Mouse (Mus musculus) C2C12 (cell line): ENCODE data around the gene Gclm. TPM values are rescaled to one million over a fixed set of nuclear protein-coding genes. Genes with fewer than 3 reads are reported as not detected.

ENCODE experiments used
- H3K27me3 ChIP-seq: one replicate; pipeline ENCODE4 v1.6.1; 2011; ENCODE audit not compliant: control insufficient read depth, insufficient read depth, insufficient read length
- H3K36me3 ChIP-seq: one replicate; pipeline ENCODE4 v1.6.1; 2011; ENCODE audit not compliant: control insufficient read depth, insufficient read depth
- H3K4me3 ChIP-seq: one replicate; pipeline ENCODE4 v1.5.1; 2011; ENCODE audit warnings: mild to moderate bottlenecking, control low read depth; ENCODE audit not compliant: poor library complexity, insufficient read depth, severe bottlenecking
- H3K79me2 ChIP-seq: one replicate; pipeline ENCODE4 v1.6.1; 2011; ENCODE audit not compliant: control insufficient read depth, insufficient read depth
- H3K79me3 ChIP-seq: one replicate; pipeline ENCODE4 v1.6.1; 2011; ENCODE audit warnings: low read depth, control low read depth
- H3ac ChIP-seq: one replicate; pipeline ENCODE3; 2011; ENCODE audit warnings: low read depth; ENCODE audit not compliant: control insufficient read depth, insufficient read length
- CEBPB ChIP-seq: IDR thresholded peaks from one replicate; pipeline ENCODE4 v1.6.1; 2011; ENCODE audit warnings: low read depth, mild to moderate bottlenecking, control low read depth, moderate library complexity
- CTCF ChIP-seq: IDR thresholded peaks from one replicate; pipeline ENCODE4 v1.5.1; 2011; ENCODE audit not compliant: control insufficient read depth, insufficient read depth, insufficient read length
- FOSL1 ChIP-seq: IDR thresholded peaks from one replicate; pipeline ENCODE4 v1.8.0; 2011; ENCODE audit warnings: mild to moderate bottlenecking, low read length; ENCODE audit not compliant: poor library complexity, insufficient read depth, severe bottlenecking
- MAX ChIP-seq: IDR thresholded peaks from one replicate; pipeline ENCODE4 v1.6.1; 2011; ENCODE audit warnings: mild to moderate bottlenecking, control low read depth
- MYOD1 ChIP-seq: IDR thresholded peaks from one replicate; pipeline ENCODE4 v1.6.1; 2011; ENCODE audit warnings: low read depth; ENCODE audit not compliant: control insufficient read depth, insufficient read length
- MYOG ChIP-seq: IDR thresholded peaks from one replicate; pipeline ENCODE4 v1.6.1; 2011; ENCODE audit not compliant: control insufficient read depth, insufficient read length; ENCODE audit errors: extremely low read depth
- USF1 ChIP-seq: IDR thresholded peaks from one replicate; pipeline ENCODE4 v1.6.1; 2011; ENCODE audit warnings: low read depth, mild to moderate bottlenecking, control low read depth, moderate library complexity
- polyA plus RNA-seq: library from polyadenylated mRNA; unstranded; fragments of >200 nt; fragmentation: generic; extraction: Trizol; gene quantifications from one replicate; pipeline ENCODE4 v1.2.1, GENCODE M21; 2012; ENCODE audit warnings: missing spikeins

Gene Gclm
- polyA plus RNA-seq, 1 experiment: 84.0 TPM

GRCm38 (mm10) chr3:122293223-122293953 is 48.0 kb downstream of the Gclm start:
- Histone ChIP-seq H3K79me2 (no peaks in the 10 kb centered on the region), H3K27me3 (no peaks in the 10 kb centered on the region), H3K79me3 (no peaks in the 10 kb centered on the region), H3K4me3 (peak overlapping the region; percentile 70), H3ac (peak overlapping the region; percentile 90), H3K36me3 (no peaks in the 10 kb centered on the region)
- TF ChIP-seq MAX: peak; percentile 42
- TF ChIP-seq USF1: no peak

- Histone ChIP-seq H3K27me3 (no peaks in the 10 kb centered on the region), H3K4me3 (peak within 1 kb of the TSS; percentile 70), H3K36me3 (no peaks in the 10 kb centered on the region), H3K79me2 (no peaks in the 10 kb centered on the region), H3ac (peak within 1 kb of the TSS; percentile 90), H3K79me3 (no peaks in the 10 kb centered on the region)
- TF ChIP-seq FOSL1 (no peak), CEBPB (no peak), CTCF (no peak), MYOD1 (no peak), USF1 (no peak), MAX (no peak), MYOG (no peak)
These were observed 48.8 kb downstream of the Gclm start, which contains the start of gene Bcar3 for GRCm38 (mm10) chr3:122293954-122294850. Bcar3 (plus strand) TSS chr3:122294136.

- H3K27me3 ChIP-seq: no peaks in the 10 kb centered on the region
- H3K36me3 ChIP-seq: no peaks in the 10 kb centered on the region
- H3K4me3 ChIP-seq: no peak overlapping the region
- TF ChIP-seq MAX (peak; percentile 27), CTCF (peak; percentile 70), MYOD1 (no peak)
- no peaks in the 10 kb centered on the region for H3K79me3 ChIP-seq
- H3K79me2 ChIP-seq: no peaks in the 10 kb centered on the region
- no peak overlapping the region for H3ac ChIP-seq
These were observed 50.2 kb downstream of the Gclm start for GRCm38 (mm10) chr3:122295511-122295910.

GRCm38 (mm10) chr3:122296979-122297378 is 51.6 kb downstream of the Gclm start:
- no peak overlapping the region for H3ac ChIP-seq
- no peaks in the 10 kb centered on the region for H3K79me2 ChIP-seq
- H3K4me3 ChIP-seq: no peak overlapping the region
- H3K36me3 ChIP-seq: no peaks in the 10 kb centered on the region
- no peaks in the 10 kb centered on the region for H3K79me3 ChIP-seq
- H3K27me3 ChIP-seq: no peaks in the 10 kb centered on the region
- TF ChIP-seq MAX (no peak), MYOD1 (no peak), CTCF (no peak), USF1 (no peak), FOSL1 (no peak), MYOG (no peak), CEBPB (no peak)

GRCm38 (mm10) chr3:122300983-122301919 is 55.9 kb downstream of the Gclm start:
- Histone ChIP-seq H3K79me3 (no peaks in the 10 kb centered on the region), H3K4me3 (no peak overlapping the region), H3K36me3 (no peaks in the 10 kb centered on the region), H3ac (no peak overlapping the region), H3K79me2 (no peaks in the 10 kb centered on the region), H3K27me3 (no peaks in the 10 kb centered on the region)
- no peak for TF ChIP-seq MAX
- TF ChIP-seq USF1: no peak
- no peak for TF ChIP-seq MYOG
- no peak for TF ChIP-seq FOSL1
- no peak for TF ChIP-seq CEBPB
- TF ChIP-seq MYOD1: no peak
- TF ChIP-seq CTCF: no peak
